Mouse (Mus musculus): ENCODE data around the gene Rnf7. TPM values are rescaled to one million over a fixed set of nuclear protein-coding genes. Genes with fewer than 3 reads are reported as not detected.

Rnf7 gene
- polyA plus RNA-seq, 1 experiment from 2014 or later, result 196 TPM

- no peak for ATAC-seq (ENCODE audit: insufficient number of reproducible peaks, low FRiP score, low TSS enrichment, low read depth)
- no peaks in the 10 kb centered on the region for H3K4me1 ChIP-seq
- WGBS, result 44% methylated on average over 1 of the region's 1 CpGs
- H3K9me3 ChIP-seq, result peaks cover 3% of the 10 kb centered on the region; the same call in 1 of the 2 replicates
- no peak overlapping the region for H3K4me3 ChIP-seq
- H3K36me3 ChIP-seq, result peaks cover 23% of the 10 kb centered on the region
- H3K9ac ChIP-seq, result no peak overlapping the region
- no peaks in the 10 kb centered on the region for H3K27me3 ChIP-seq
- no peak overlapping the region for H3K27ac ChIP-seq
- H3K4me2 ChIP-seq, result no peak overlapping the region
Measured at GRCm38 (mm10) chr9:96461607-96462006, 16.9 kb downstream of the Rnf7 start.

- Histone ChIP-seq H3K27ac (no peak overlapping the region), H3K36me3 (peaks cover 17% of the 10 kb centered on the region), H3K4me2 (no peak overlapping the region), H3K4me1 (no peaks in the 10 kb centered on the region), H3K9ac (no peak overlapping the region), H3K4me3 (no peak overlapping the region), H3K9me3 (peaks cover 3% of the 10 kb centered on the region; the same call in 1 of the 2 replicates), H3K27me3 (no peaks in the 10 kb centered on the region)
- ATAC-seq (ENCODE audit: insufficient number of reproducible peaks, low FRiP score, low TSS enrichment, low read depth), result no peak
- WGBS, result 79% methylated on average over 10 of the region's 10 CpGs
Measured at GRCm38 (mm10) chr9:96460117-96460865, 18.2 kb downstream of the Rnf7 start.

- Histone ChIP-seq H3K4me2 (no peak overlapping the region), H3K27me3 (no peaks in the 10 kb centered on the region), H3K4me3 (no peak overlapping the region), H3K9me3 (no peaks in the 10 kb centered on the region), H3K4me1 (0 out of 2 replicates have a peak, but pooled peaks cover 7% of the 10 kb centered on the region), H3K9ac (no peak overlapping the region), H3K27ac (no peak overlapping the region), H3K36me3 (no peaks in the 10 kb centered on the region)
- WGBS, result 44% methylated on average over 8 of the region's 8 CpGs
- ATAC-seq (ENCODE audit: insufficient number of reproducible peaks, low FRiP score, low TSS enrichment, low read depth), result no peak
Measured at GRCm38 (mm10) chr9:96455618-96456017, 22.9 kb downstream of the Rnf7 start.

GRCm38 (mm10) chr9:96452956-96453355 is 25.5 kb downstream of the Rnf7 start:
- WGBS, result 81% methylated on average over 4 of the region's 4 CpGs
- H3K4me2 ChIP-seq, result no peak overlapping the region
- no peak for ATAC-seq (ENCODE audit: insufficient number of reproducible peaks, low FRiP score, low TSS enrichment, low read depth)

GRCm38 (mm10) chr9:96450900-96451720 is 27.4 kb downstream of the Rnf7 start:
- H3K27ac ChIP-seq, result no peak overlapping the region
- H3K9me3 ChIP-seq, result no peaks in the 10 kb centered on the region
- H3K9ac ChIP-seq, result no peak overlapping the region
- H3K4me1 ChIP-seq, result 0 out of 2 replicates have a peak, but pooled peaks cover 7% of the 10 kb centered on the region
- no peak overlapping the region for H3K4me2 ChIP-seq
- ATAC-seq (ENCODE audit: insufficient number of reproducible peaks, low FRiP score, low TSS enrichment, low read depth), result no peak
- no peak overlapping the region for H3K4me3 ChIP-seq
- H3K27me3 ChIP-seq, result no peaks in the 10 kb centered on the region
- no peaks in the 10 kb centered on the region for H3K36me3 ChIP-seq
- 60% methylated on average over 12 of the region's 12 CpGs for WGBS

More at GRCm38 (mm10) chr9:96452956-96453355, 25.5 kb downstream of the Rnf7 start:
- H3K36me3 ChIP-seq, result no peaks in the 10 kb centered on the region
- H3K9ac ChIP-seq, result no peak overlapping the region
- no peaks in the 10 kb centered on the region for H3K27me3 ChIP-seq
- 0 out of 2 replicates have a peak, but pooled peaks cover 7% of the 10 kb centered on the region for H3K4me1 ChIP-seq
- H3K9me3 ChIP-seq, result no peaks in the 10 kb centered on the region
- no peak overlapping the region for H3K27ac ChIP-seq
- no peak overlapping the region for H3K4me3 ChIP-seq

GRCm38 (mm10) chr9:96449514-96449913 is 29.0 kb downstream of the Rnf7 start:
- Histone ChIP-seq H3K27me3 (no peaks in the 10 kb centered on the region), H3K4me3 (no peak overlapping the region), H3K4me2 (no peak overlapping the region), H3K9ac (no peak overlapping the region), H3K36me3 (no peaks in the 10 kb centered on the region), H3K4me1 (0 out of 2 replicates have a peak, but pooled peaks cover 7% of the 10 kb centered on the region), H3K27ac (no peak overlapping the region), H3K9me3 (no peaks in the 10 kb centered on the region)
- WGBS, result 85% methylated on average over 9 of the region's 9 CpGs
- no peak for ATAC-seq (ENCODE audit: insufficient number of reproducible peaks, low FRiP score, low TSS enrichment, low read depth)

GRCm38 (mm10) chr9:96445351-96445750 is 33.1 kb downstream of the Rnf7 start:
- no peak overlapping the region for H3K27ac ChIP-seq
- no peaks in the 10 kb centered on the region for H3K4me1 ChIP-seq
- WGBS, result 57% methylated on average over 4 of the region's 4 CpGs
- H3K9ac ChIP-seq, result no peak overlapping the region
- no peaks in the 10 kb centered on the region for H3K36me3 ChIP-seq
- no peak overlapping the region for H3K4me3 ChIP-seq
- no peak for ATAC-seq (ENCODE audit: insufficient number of reproducible peaks, low FRiP score, low TSS enrichment, low read depth)
- no peaks in the 10 kb centered on the region for H3K9me3 ChIP-seq
- no peak overlapping the region for H3K4me2 ChIP-seq
- H3K27me3 ChIP-seq, result no peaks in the 10 kb centered on the region

GRCm38 (mm10) chr9:96442081-96442480 is 36.4 kb downstream of the Rnf7 start:
- H3K9ac ChIP-seq, result no peak overlapping the region
- no peaks in the 10 kb centered on the region for H3K27me3 ChIP-seq
- peaks cover 18% of the 10 kb centered on the region for H3K4me1 ChIP-seq
- no peak overlapping the region for H3K27ac ChIP-seq
- no peak overlapping the region for H3K4me3 ChIP-seq
- H3K4me2 ChIP-seq, result no peak overlapping the region
- ATAC-seq (ENCODE audit: insufficient number of reproducible peaks, low FRiP score, low TSS enrichment, low read depth), result no peak
- no peaks in the 10 kb centered on the region for H3K36me3 ChIP-seq
- H3K9me3 ChIP-seq, result no peaks in the 10 kb centered on the region
- WGBS, result 35% methylated on average over 10 of the region's 10 CpGs

- Histone ChIP-seq H3K9ac (peak overlapping the region; percentile 50), H3K4me1 (peaks cover 30% of the 10 kb centered on the region), H3K27me3 (no peaks in the 10 kb centered on the region), H3K9me3 (no peaks in the 10 kb centered on the region), H3K36me3 (no peaks in the 10 kb centered on the region), H3K4me2 (peak overlapping the region; percentile 89), H3K27ac (peak overlapping the region; percentile 82), H3K4me3 (peak overlapping the region; percentile 50)
- ATAC-seq (ENCODE audit: insufficient number of reproducible peaks, low FRiP score, low TSS enrichment, low read depth), result 0 out of 2 replicates have a peak, but pooled peaks have one; percentile 52
- 1% methylated on average over 8 of the region's 8 CpGs for WGBS
Measured at GRCm38 (mm10) chr9:96438334-96438871, 40.1 kb downstream of the Rnf7 start.

GRCm38 (mm10) chr9:96437805-96438333 is 40.6 kb downstream of the Rnf7 start:
- Histone ChIP-seq H3K4me1 (peaks cover 30% of the 10 kb centered on the region), H3K27ac (peak overlapping the region; percentile 82), H3K36me3 (no peaks in the 10 kb centered on the region), H3K4me3 (peak overlapping the region; percentile 50), H3K9me3 (no peaks in the 10 kb centered on the region), H3K9ac (peak overlapping the region; percentile 50), H3K27me3 (no peaks in the 10 kb centered on the region), H3K4me2 (peak overlapping the region; percentile 89)
- WGBS, result under 1% methylated on average over 25 of the region's 25 CpGs
- peak; percentile 59; the same call in 1 of the 2 replicates for ATAC-seq (ENCODE audit: insufficient number of reproducible peaks, low FRiP score, low TSS enrichment, low read depth)

- peak overlapping the region; percentile 82 for H3K27ac ChIP-seq
- ATAC-seq (ENCODE audit: insufficient number of reproducible peaks, low FRiP score, low TSS enrichment, low read depth), result no peak
- peak overlapping the region; percentile 50 for H3K9ac ChIP-seq
- H3K4me3 ChIP-seq, result peak overlapping the region; percentile 50
- peaks cover 30% of the 10 kb centered on the region for H3K4me1 ChIP-seq
- 15% methylated on average over 28 of the region's 28 CpGs for WGBS
- no peaks in the 10 kb centered on the region for H3K9me3 ChIP-seq
- H3K36me3 ChIP-seq, result no peaks in the 10 kb centered on the region
- no peaks in the 10 kb centered on the region for H3K27me3 ChIP-seq
- H3K4me2 ChIP-seq, result peak overlapping the region; percentile 89
Measured at GRCm38 (mm10) chr9:96436901-96437804, 41.3 kb downstream of the Rnf7 start.

Data from limb, embryonic 15.5 days (tissue).